Mouse (Mus musculus) frontal cortex, adult (tissue): ENCODE results near the gene Nr1d1.
A peak's percentile ranks its signal among the peaks of the same experiment; 100 is the strongest.

Experiments used
- ATAC-seq: cut with Nextera tagmentation; 2 replicates; pipeline ENCODE4 v1.9.2; 2017; ENCODE audit warnings: mild to moderate bottlenecking, moderate library complexity, mixed read lengths; ENCODE audit not compliant: low TSS enrichment

The Nr1d1 gene

GRCm38 (mm10) chr11:98774582-98775347 lies at the start of gene Nr1d1:
TSS of gene Nr1d1 (minus strand) at chr11:98775333.
- peak; percentile 27 for ATAC-seq

- no peak for ATAC-seq
These were observed 45.8 kb upstream of the Nr1d1 start for GRCm38 (mm10) chr11:98820968-98821367.

- no peak for ATAC-seq
These were observed 41.6 kb upstream of the Nr1d1 start for GRCm38 (mm10) chr11:98816706-98817239.

- no peak for ATAC-seq
These were observed 35.6 kb upstream of the Nr1d1 start for GRCm38 (mm10) chr11:98810686-98811085.

GRCm38 (mm10) chr11:98809457-98810290 lies 34.5 kb upstream of the Nr1d1 start:
- peak; percentile 96 for ATAC-seq

GRCm38 (mm10) chr11:98808417-98808816 lies 33.3 kb upstream of the Nr1d1 start:
- no peak for ATAC-seq

- no peak for ATAC-seq
These were observed 29.5 kb upstream of the Nr1d1 start, which contains the start of gene Casc3 for GRCm38 (mm10) chr11:98804605-98805004. TSS of gene Casc3 (plus strand) at chr11:98804905.

- no peak for ATAC-seq
These were observed 22.8 kb upstream of the Nr1d1 start for GRCm38 (mm10) chr11:98797909-98798308.

GRCm38 (mm10) chr11:98797306-98797705 lies 22.2 kb upstream of the Nr1d1 start:
- ATAC-seq, result no peak

GRCm38 (mm10) chr11:98796515-98797216 lies 21.5 kb upstream of the Nr1d1 start:
- ATAC-seq, result peak; percentile 51

- 0 out of 2 replicates have a peak, but pooled peaks have one; percentile 0 for ATAC-seq
These were observed 20.8 kb upstream of the Nr1d1 start for GRCm38 (mm10) chr11:98795714-98796514.

- ATAC-seq, result peak; percentile 36
These were observed 20.0 kb upstream of the Nr1d1 start, which contains the start of gene Msl1 for GRCm38 (mm10) chr11:98795015-98795713. TSS of gene Msl1 (plus strand) at chr11:98795516.

GRCm38 (mm10) chr11:98794469-98795014 lies 19.4 kb upstream of the Nr1d1 start:
- peak; percentile 49 for ATAC-seq

GRCm38 (mm10) chr11:98792081-98792480 lies 16.9 kb upstream of the Nr1d1 start:
- no peak for ATAC-seq

GRCm38 (mm10) chr11:98791448-98791847 lies 16.3 kb upstream of the Nr1d1 start:
- no peak for ATAC-seq

GRCm38 (mm10) chr11:98790631-98791205 lies 15.6 kb upstream of the Nr1d1 start:
- no peak for ATAC-seq

- no peak for ATAC-seq
These were observed 14.7 kb upstream of the Nr1d1 start for GRCm38 (mm10) chr11:98789824-98790223.

- no peak for ATAC-seq
These were observed 14.2 kb upstream of the Nr1d1 start for GRCm38 (mm10) chr11:98789219-98789807.

GRCm38 (mm10) chr11:98788550-98789218 lies 13.6 kb upstream of the Nr1d1 start:
- ATAC-seq, result peak; percentile 71
